Mouse (Mus musculus) stomach, postnatal 0 days (tissue): ENCODE data around the gene Castor1. TPM values are rescaled to one million over a fixed set of nuclear protein-coding genes. Genes with fewer than 3 reads are reported as not detected.
A peak's percentile ranks its signal among the peaks of the same experiment; 100 is the strongest.

Source experiments
- ATAC-seq: fragments of 200-750 bp; cut with Nextera tagmentation; 2 replicates; pipeline ENCODE4 v1.8.0; 2017; ENCODE audit not compliant: low FRiP score, low TSS enrichment
- DNase-seq: peaks from one replicate; pipeline ENCODE4 v3.0.0-alpha.2; 2016; ENCODE audit warnings: low spot score
- H3K27ac ChIP-seq: fragments of 300-500 bp; sonication (generic); replicated peaks from 2 replicates; pipeline ENCODE4 v1.5.1; 2014; ENCODE audit warnings: mild to moderate bottlenecking, control low read depth
- H3K27me3 ChIP-seq: fragments of 300-500 bp; sonication (generic); 2 replicates; pipeline ENCODE4 v1.6.1; 2014; ENCODE audit warnings: low read length; ENCODE audit not compliant: control insufficient read depth, insufficient read depth
- H3K36me3 ChIP-seq: fragments of 300-500 bp; sonication (generic); 2 replicates; pipeline ENCODE4 v1.6.1; 2014; ENCODE audit warnings: low read length, mixed read lengths; ENCODE audit not compliant: control insufficient read depth, insufficient read depth
- H3K4me1 ChIP-seq: fragments of 300-500 bp; sonication (generic); replicated peaks from 2 replicates; pipeline ENCODE4 v1.6.1; 2014; ENCODE audit warnings: antibody characterized with exemption; ENCODE audit not compliant: control insufficient read depth, insufficient read depth
- H3K4me2 ChIP-seq: fragments of 300-500 bp; sonication (generic); replicated peaks from 2 replicates; pipeline ENCODE4 v1.6.1; 2014; ENCODE audit warnings: low read depth, mild to moderate bottlenecking, control low read depth, moderate library complexity
- H3K4me3 ChIP-seq: fragments of 300-500 bp; sonication (generic); 2 replicates; pipeline ENCODE4 v1.5.1; 2014; ENCODE audit warnings: low read depth, low read length, control low read depth
- H3K9ac ChIP-seq: fragments of 300-500 bp; sonication (generic); 2 replicates; pipeline ENCODE4 v1.6.1; 2014; ENCODE audit warnings: mild to moderate bottlenecking, low read length, control low read depth, mixed read lengths
- H3K9me3 ChIP-seq: fragments of 300-500 bp; sonication (generic); 2 replicates; pipeline ENCODE4 v1.6.1; 2016; ENCODE audit warnings: low read length; ENCODE audit not compliant: control insufficient read depth
- CTCF ChIP-seq: IDR thresholded peaks from 2 replicates; pipeline ENCODE4 v1.5.1; 2016; ENCODE audit warnings: antibody characterized with exemption, low read depth, mild to moderate bottlenecking, moderate library complexity
- EP300 ChIP-seq: optimal IDR thresholded peaks from 2 replicates; pipeline ENCODE3; 2016; ENCODE audit warnings: antibody characterized with exemption
- WGBS: fragments of 180-500 bp; shearing (Covaris S2); extraction: QIAGEN DNeasy Blood & Tissue Kit; methylation state at CpG from one replicate; pipeline ENCODE4 v1.1.7; 2014; 5-methylcytosine and 5-hydroxymethylcytosine counted together
- polyA plus RNA-seq: library from polyadenylated mRNA; unstranded; fragments of >200 nt; fragmentation: Nextera tagmentation; extraction: Ambion mirVana; gene quantifications from 2 replicates; pipeline ENCODE4 v1.2.1, GENCODE M21; 2015

Gene Castor1
- polyA plus RNA-seq, 1 experiment from 2014 or later: 9.6 TPM

- ATAC-seq (no peak), DNase-seq (no peak)
- no peaks in the 10 kb centered on the region for H3K36me3 ChIP-seq
- TF ChIP-seq CTCF (no peak), EP300 (no peak)
- H3K4me1 ChIP-seq: peaks cover 3% of the 10 kb centered on the region; the same call in 1 of the 2 replicates
- no peaks in the 10 kb centered on the region for H3K9me3 ChIP-seq
- no peak overlapping the region for H3K4me3 ChIP-seq
- no peaks in the 10 kb centered on the region; the same call in 1 of the 2 replicates for H3K27me3 ChIP-seq
- WGBS: 76% methylated on average over 11 of the region's 11 CpGs
- H3K9ac ChIP-seq: peak overlapping the region; percentile 45; the same call in 1 of the 2 replicates
- H3K4me2 ChIP-seq: peak overlapping the region; percentile 27; the same call in 1 of the 2 replicates
- peak overlapping the region; percentile 89 for H3K27ac ChIP-seq
These were observed 53.5 kb downstream of the Castor1 start for GRCm38 (mm10) chr11:4271544-4271943.

Other genes starting within 250 kb of the Castor1 start
- 0.08 TPM in 1 of 2 replicates, not detected in the other for gene 4930556J24Rik, start 241.4 kb upstream of the Castor1 start, polyA plus RNA-seq
- gene Gal3st1, start 234.6 kb upstream of the Castor1 start, polyA plus RNA-seq: 43.4 and 52.0 TPM in 2 replicates
- gene Sec14l4, start 186.8 kb upstream of the Castor1 start, polyA plus RNA-seq: 2.5 and 3.8 TPM in 2 replicates
- 0.12 and 0.15 TPM in 2 replicates for gene Sec14l3, start 153.4 kb upstream of the Castor1 start, polyA plus RNA-seq
- gene Mtfp1, start 122.8 kb upstream of the Castor1 start, polyA plus RNA-seq: 19.0 and 19.1 TPM in 2 replicates
- 0.95 and 1.5 TPM in 2 replicates for gene Sec14l2, start 94.8 kb upstream of the Castor1 start, polyA plus RNA-seq
- 19.6 and 23.2 TPM in 2 replicates for gene Rnf215, start 83.0 kb upstream of the Castor1 start, polyA plus RNA-seq
- 2.1 and 2.2 TPM in 2 replicates for gene Ccdc157, start 57.9 kb upstream of the Castor1 start, polyA plus RNA-seq
- gene Sf3a1, start 57.9 kb upstream of the Castor1 start, polyA plus RNA-seq: 16.0 and 16.5 TPM in 2 replicates
- gene Tbc1d10a, start 31.4 kb upstream of the Castor1 start, polyA plus RNA-seq: 35.1 and 38.5 TPM in 2 replicates
- gene Osm, start 18.2 kb downstream of the Castor1 start, polyA plus RNA-seq: 0.05 and 0.11 TPM in 2 replicates
- 0.61 and 1.1 TPM in 2 replicates for gene Lif, start 39.3 kb downstream of the Castor1 start, polyA plus RNA-seq
- 0.11 and 0.51 TPM in 2 replicates for gene Hormad2, start 222.9 kb downstream of the Castor1 start, polyA plus RNA-seq